Mouse (Mus musculus) hindbrain, embryonic 13.5 days (tissue): ENCODE data around the gene Stk11ip. TPM values are rescaled to one million over a fixed set of nuclear protein-coding genes. Genes with fewer than 3 reads are reported as not detected.
A peak's percentile ranks its signal among the peaks of the same experiment; 100 is the strongest.

Source experiments
- ATAC-seq: fragments of 200-750 bp; cut with Nextera tagmentation; 2 replicates; pipeline ENCODE4 v1.8.0; 2017; ENCODE audit warnings: moderate TSS enrichment; ENCODE audit not compliant: low FRiP score
- H3K27ac ChIP-seq: fragments of 300-500 bp; sonication (generic); 2 replicates; pipeline ENCODE4 v1.5.1; 2015; ENCODE audit warnings: inconsistent platforms, mild to moderate bottlenecking, moderate library complexity
- H3K27me3 ChIP-seq: fragments of 300-500 bp; sonication (generic); 2 replicates; pipeline ENCODE4 v1.6.1; 2015; ENCODE audit warnings: mild to moderate bottlenecking, inconsistent platforms
- H3K36me3 ChIP-seq: fragments of 300-500 bp; sonication (generic); 2 replicates; pipeline ENCODE4 v1.6.1; 2015; ENCODE audit warnings: mild to moderate bottlenecking, inconsistent platforms
- H3K4me1 ChIP-seq: fragments of 300-500 bp; sonication (generic); replicated peaks from 2 replicates; pipeline ENCODE4 v1.6.1; 2015; ENCODE audit warnings: inconsistent platforms
- H3K4me2 ChIP-seq: fragments of 300-500 bp; sonication (generic); 2 replicates; pipeline ENCODE4 v1.6.1; 2015; ENCODE audit warnings: inconsistent platforms, mild to moderate bottlenecking, moderate library complexity
- H3K4me3 ChIP-seq: fragments of 300-500 bp; sonication (generic); 2 replicates; pipeline ENCODE4 v1.5.1; 2015; ENCODE audit warnings: mild to moderate bottlenecking, inconsistent platforms
- H3K9ac ChIP-seq: fragments of 300-500 bp; sonication (generic); 2 replicates; pipeline ENCODE4 v1.6.1; 2015; ENCODE audit warnings: mild to moderate bottlenecking, inconsistent platforms
- H3K9me3 ChIP-seq: fragments of 300-500 bp; sonication (generic); 2 replicates; pipeline ENCODE4 v1.6.1; 2016; ENCODE audit warnings: inconsistent platforms
- WGBS: fragments of 180-500 bp; shearing (Covaris S2); methylation state at CpG from one replicate; pipeline ENCODE4 v1.1.7; 2015; 5-methylcytosine and 5-hydroxymethylcytosine counted together
- polyA plus RNA-seq: library from polyadenylated mRNA; unstranded; fragments of >200 nt; fragmentation: Nextera tagmentation; extraction: Ambion mirVana; gene quantifications from 2 replicates; pipeline ENCODE4 v1.2.1, GENCODE M21; 2015

Gene Stk11ip
- polyA plus RNA-seq, 1 experiment from 2014 or later = 18.6 TPM

DNA sequence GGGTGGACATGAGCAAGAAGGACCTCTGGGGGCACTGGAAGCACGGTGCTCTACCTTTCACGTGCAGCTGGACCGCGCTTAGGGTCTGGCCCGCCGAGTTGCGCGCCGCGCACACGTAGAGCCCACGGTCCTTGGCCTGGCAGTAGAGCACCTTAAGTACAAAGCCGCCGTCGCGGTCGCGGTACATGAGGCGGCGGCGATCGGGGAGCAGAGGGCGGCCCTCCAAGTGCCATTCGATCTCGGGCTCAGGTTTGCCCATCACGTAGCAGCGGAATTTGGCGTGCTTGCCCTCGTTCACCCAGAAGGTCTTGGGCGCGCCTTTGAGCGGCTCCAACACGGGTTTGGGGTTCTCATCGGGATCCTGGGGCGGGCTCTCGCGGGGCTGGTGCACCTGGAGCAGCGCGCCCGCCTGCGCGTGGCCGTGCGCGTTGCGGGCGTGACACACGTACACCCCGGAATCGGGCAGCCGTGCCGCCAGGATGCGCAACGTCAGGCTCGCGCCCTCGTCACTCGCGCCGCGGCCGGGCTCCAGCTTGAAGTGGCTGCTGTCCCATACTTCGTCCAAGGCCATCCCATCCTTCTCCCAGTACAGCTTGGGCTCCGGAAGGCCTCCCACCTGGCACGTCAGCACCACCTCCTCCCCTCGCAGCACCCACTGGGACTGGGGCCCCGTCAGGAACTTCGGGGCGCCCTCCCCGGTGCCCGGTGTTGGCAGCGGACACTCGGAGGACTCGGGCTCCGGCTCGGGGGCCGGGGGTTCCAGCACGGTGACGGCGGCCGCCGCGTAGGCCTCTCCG, 16.0 kb upstream of the Stk11ip start:
- Histone ChIP-seq H3K9ac (peak overlapping the region; percentile 97), H3K27me3 (peaks cover 49% of the 10 kb centered on the region), H3K4me3 (peak overlapping the region; percentile 79), H3K36me3 (peaks cover 25% of the 10 kb centered on the region), H3K4me1 (peaks cover 40% of the 10 kb centered on the region), H3K9me3 (no peaks in the 10 kb centered on the region), H3K27ac (peak overlapping the region; percentile 94), H3K4me2 (peak overlapping the region; percentile 90)
- WGBS = under 1% methylated on average over 79 of the region's 84 CpGs
- peak; percentile 75 for ATAC-seq

DNA sequence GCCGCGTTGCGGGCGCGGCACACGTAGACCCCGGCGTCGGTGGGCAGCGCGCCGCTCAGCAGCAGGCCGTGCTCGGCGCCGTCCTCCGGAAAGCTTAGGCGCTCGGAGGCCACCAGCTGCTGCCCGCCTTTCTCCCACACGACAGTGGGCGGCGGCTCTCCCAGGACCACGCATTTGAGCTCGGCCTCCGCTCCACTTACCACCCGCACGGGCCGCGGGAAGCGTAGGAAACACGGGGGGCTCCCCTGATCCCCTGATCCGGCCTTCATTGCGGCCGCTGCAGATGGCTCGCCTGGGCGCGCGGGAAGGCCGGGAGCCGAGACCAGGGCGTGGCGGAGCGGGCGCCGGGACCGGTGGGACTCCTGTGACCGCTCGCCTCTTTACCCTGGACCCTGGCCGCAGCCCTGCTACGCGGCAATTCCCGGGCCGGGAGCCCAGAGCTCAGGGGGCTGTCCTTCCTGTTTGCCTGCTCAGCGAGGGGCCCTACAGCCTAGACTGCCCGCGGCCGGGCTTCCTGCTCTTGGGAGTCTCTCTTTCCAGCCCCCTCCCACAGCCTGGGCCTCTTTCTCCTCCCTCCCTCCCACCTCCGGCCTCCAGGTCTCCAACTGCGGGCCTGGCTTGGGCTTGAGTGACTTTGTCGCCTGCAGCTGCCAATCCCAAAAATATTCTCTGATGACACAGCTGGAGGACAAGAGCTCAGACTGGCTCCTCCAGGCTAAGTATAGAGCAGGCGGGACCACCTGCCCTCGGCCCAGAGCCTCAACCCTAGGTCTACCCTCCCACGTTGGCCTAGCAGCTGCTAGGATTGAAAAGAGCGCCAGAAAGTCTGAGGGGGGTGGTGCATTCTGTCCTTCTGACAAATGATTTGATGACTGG, 15.1 kb upstream of the Stk11ip start, which contains the start of gene Obsl1:
Gene Obsl1, minus strand, starts transcription at position 497 of the 876 bp plus-strand sequence.
- peak; percentile 71 for ATAC-seq
- Histone ChIP-seq H3K4me2 (peak within 1 kb of the TSS; percentile 90), H3K27me3 (peaks cover 52% of the 10 kb centered on the region), H3K4me3 (peak within 1 kb of the TSS; percentile 79), H3K9ac (peak within 1 kb of the TSS; percentile 97), H3K27ac (peak within 1 kb of the TSS; percentile 94), H3K36me3 (peaks cover 17% of the 10 kb centered on the region), H3K4me1 (peaks cover 40% of the 10 kb centered on the region), H3K9me3 (no peaks in the 10 kb centered on the region)
- WGBS = under 1% methylated on average over 45 of the region's 65 CpGs

DNA sequence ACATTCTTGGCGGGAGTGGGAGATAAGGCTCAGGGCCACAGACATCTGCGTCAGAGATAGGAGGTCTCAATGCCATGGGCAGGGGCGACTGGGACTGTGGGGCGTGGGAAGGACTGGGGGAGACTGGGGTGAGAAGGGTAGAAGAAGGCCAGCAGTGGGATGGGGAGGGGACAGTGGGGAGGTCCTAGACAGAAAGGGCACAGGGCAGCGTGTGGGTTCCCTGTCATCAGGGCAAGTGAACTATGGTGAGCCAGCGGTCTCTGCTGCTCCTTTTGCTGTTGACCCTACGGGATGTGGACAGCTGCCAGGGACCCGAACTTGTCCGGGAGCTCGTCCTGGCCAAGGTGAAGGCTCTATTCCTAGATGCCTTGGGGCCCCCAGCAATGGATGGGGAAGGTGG, 14.3 kb upstream of the Stk11ip start, which contains the start of gene Inha:
Gene Inha, plus strand, starts transcription at position 72 of the 400 bp plus-strand sequence.
- Histone ChIP-seq H3K27ac (peak within 1 kb of the TSS; percentile 94), H3K27me3 (peaks cover 52% of the 10 kb centered on the region), H3K4me2 (peak within 1 kb of the TSS; percentile 90), H3K4me3 (peak within 1 kb of the TSS; percentile 79), H3K36me3 (peaks cover 9% of the 10 kb centered on the region), H3K4me1 (peaks cover 40% of the 10 kb centered on the region), H3K9me3 (no peaks in the 10 kb centered on the region), H3K9ac (peak within 1 kb of the TSS; percentile 97)
- no peak for ATAC-seq
- 79% methylated on average over 10 of the region's 10 CpGs for WGBS

DNA sequence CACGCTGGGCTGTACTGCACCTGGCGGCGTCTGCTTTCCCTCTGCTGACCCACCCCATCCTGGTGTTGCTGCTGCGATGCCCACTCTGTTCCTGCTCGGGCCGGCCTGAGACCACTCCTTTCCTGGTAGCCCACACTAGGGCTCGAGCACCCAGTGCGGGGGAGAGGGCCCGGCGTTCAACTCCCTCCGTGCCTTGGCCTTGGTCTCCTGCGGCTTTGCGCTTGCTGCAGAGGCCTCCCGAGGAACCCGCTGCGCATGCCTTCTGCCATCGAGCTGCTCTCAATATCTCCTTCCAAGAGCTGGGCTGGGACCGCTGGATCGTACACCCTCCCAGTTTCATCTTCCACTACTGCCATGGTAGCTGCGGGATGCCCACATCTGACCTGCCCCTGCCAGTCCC, 11.7 kb upstream of the Stk11ip start:
- no peaks in the 10 kb centered on the region for H3K9me3 ChIP-seq
- no peak for ATAC-seq
- H3K9ac ChIP-seq = no peak overlapping the region
- H3K27ac ChIP-seq = no peak overlapping the region
- no peak overlapping the region for H3K4me3 ChIP-seq
- H3K27me3 ChIP-seq = peaks cover 33% of the 10 kb centered on the region
- peaks cover 28% of the 10 kb centered on the region for H3K4me1 ChIP-seq
- WGBS = 46% methylated on average over 20 of the region's 20 CpGs
- H3K36me3 ChIP-seq = no peaks in the 10 kb centered on the region
- no peak overlapping the region for H3K4me2 ChIP-seq

DNA sequence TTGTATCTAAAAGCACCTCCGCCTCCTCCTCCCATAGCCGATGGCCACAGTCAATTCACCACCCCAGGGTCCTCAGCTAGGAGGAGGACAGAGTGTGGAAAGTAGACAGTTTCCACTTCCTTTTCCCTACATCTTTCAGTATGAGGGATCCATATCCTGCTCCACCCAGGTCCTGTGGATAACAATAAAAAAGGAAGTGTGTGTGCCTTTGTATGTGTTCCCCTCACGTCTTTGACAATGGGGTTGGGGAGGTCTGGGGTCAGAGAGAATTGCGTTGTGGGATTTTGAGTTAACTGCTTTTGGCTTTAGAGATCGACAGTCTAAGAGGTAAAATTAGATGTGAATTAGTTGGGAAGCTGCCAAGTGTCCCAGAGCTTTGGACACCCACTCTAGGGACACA, 11.2 kb upstream of the Stk11ip start:
- Histone ChIP-seq H3K36me3 (no peaks in the 10 kb centered on the region), H3K27ac (no peak overlapping the region), H3K9ac (no peak overlapping the region), H3K4me3 (no peak overlapping the region), H3K4me1 (peaks cover 23% of the 10 kb centered on the region), H3K4me2 (no peak overlapping the region), H3K9me3 (no peaks in the 10 kb centered on the region), H3K27me3 (peaks cover 33% of the 10 kb centered on the region)
- ATAC-seq = no peak
- 69% methylated on average over 5 of the region's 5 CpGs for WGBS

DNA sequence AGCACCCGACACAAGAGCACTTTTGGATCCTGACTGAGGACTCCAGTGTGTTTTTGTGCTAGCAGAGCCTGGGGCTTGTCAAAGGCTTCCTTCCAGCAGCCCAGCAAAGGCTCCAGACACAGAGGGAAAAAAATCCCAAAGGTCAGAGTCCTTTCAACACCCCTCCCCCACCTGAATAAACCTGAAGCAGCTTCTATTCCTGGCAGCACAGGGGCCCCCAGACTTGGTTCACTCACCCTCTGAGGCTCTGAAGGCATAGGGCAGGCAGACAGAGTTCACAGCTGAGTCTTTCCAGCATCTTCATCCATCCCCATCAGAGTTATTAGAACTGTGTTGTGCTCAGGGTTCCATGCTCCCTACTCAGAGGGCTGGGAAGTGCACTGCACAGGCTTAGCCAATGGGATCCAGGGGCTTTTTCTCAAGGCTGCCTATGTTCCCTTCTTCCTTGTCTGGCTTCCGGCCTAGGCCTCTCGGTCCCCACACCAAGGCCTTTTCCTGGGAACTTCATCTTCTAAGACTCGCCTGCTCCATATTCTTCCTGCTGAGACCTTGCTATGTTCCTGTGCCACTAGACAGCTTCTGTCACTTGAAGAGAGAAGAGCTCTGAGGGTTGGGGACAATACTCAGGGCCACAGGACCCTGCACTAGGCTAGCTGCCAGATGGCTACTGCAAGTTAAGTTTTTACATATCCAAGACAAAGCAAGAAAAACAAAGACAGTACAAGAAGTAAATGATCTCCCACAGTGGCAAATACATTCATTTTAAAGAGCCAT, 9.7 kb upstream of the Stk11ip start:
- peaks cover 33% of the 10 kb centered on the region for H3K27me3 ChIP-seq
- no peaks in the 10 kb centered on the region for H3K9me3 ChIP-seq
- no peak overlapping the region for H3K4me2 ChIP-seq
- no peak overlapping the region for H3K4me3 ChIP-seq
- H3K36me3 ChIP-seq = no peaks in the 10 kb centered on the region
- WGBS = 50% methylated on average over 4 of the region's 4 CpGs
- ATAC-seq = no peak
- H3K4me1 ChIP-seq = peaks cover 18% of the 10 kb centered on the region
- no peak overlapping the region for H3K9ac ChIP-seq
- H3K27ac ChIP-seq = no peak overlapping the region

DNA sequence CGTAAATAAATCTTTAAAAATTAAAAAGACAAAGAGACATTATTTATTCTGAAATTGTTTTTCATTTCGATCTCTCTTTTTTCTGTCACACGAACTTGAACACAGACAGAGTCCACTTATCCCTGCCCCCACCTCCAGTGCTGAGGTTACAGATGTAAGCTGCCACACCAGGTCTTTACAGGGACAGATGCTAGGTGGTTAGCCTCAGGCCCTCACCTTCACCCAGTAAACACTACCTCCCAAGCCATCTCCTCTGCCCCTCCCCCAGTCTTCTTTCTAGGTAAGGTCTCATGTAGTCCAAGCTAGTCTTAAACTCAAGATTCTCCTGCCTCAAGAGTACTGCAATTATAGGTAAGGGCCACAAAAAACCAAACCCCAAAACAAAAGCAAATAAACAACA, 8.8 kb upstream of the Stk11ip start:
- Histone ChIP-seq H3K27me3 (peaks cover 25% of the 10 kb centered on the region), H3K4me1 (peaks cover 9% of the 10 kb centered on the region), H3K9ac (no peak overlapping the region), H3K27ac (no peak overlapping the region), H3K36me3 (no peaks in the 10 kb centered on the region), H3K4me3 (no peak overlapping the region), H3K4me2 (no peak overlapping the region), H3K9me3 (no peaks in the 10 kb centered on the region)
- WGBS = 89% methylated on average over 3 of the region's 3 CpGs
- ATAC-seq = no peak

DNA sequence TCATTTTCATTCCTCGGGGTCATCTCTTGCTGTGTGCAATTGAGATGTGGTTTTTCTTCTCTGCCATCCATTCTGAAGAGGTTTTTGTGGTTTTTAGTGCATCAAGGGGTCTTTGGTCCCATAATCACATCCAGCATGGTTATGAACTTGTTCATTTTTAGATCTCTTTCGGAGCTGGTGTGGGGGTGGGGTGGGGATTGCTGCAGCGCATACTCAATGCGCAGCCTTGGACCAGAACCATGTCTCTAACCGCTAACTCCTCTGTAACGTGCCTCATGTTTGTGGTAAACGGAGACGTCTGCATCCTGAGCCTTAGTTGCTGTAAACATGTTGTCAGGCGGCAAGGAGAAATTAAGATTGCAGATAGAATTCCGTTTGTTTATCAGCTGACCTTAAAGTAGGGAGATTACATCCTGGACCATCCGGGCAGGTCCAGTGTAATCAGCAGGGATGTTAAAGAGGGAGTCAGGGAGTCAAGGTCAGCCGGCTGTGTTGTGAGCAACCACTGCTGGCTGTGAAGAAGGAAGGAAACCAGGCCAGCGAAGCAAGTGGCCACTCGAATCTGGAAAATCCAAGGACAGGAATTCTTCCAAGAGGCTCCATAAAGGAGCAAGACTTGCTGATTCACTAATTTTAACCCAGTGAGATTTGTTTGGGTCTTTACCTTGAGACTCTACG, 4.5 kb upstream of the Stk11ip start:
- 83% methylated on average over 15 of the region's 15 CpGs for WGBS

DNA sequence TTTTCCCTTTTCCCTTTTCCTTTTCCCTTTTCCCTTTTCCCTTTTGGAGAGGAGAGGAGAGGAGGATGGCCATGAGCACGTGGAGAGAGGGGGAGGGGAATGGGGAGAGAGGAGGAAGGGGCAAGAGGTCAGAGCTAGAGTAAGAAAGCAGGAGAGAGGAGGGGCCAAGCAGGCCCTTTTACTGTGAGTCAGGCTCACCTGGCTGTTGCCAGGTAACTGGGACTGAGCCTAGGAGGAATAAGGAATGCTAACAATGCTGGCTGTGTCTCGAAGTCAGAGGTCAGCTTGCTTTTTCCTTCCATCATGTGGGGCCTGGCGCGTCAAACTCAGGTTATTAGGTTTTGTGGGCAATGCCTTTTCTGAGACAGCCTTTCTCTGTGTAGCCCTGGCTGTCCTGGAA, 3.3 kb upstream of the Stk11ip start:
- H3K9ac ChIP-seq = no peak overlapping the region
- H3K4me2 ChIP-seq = no peak overlapping the region
- H3K4me3 ChIP-seq = no peak overlapping the region
- H3K4me1 ChIP-seq = peaks cover 11% of the 10 kb centered on the region
- WGBS = 65% methylated on average over 3 of the region's 4 CpGs
- no peak for ATAC-seq
- no peaks in the 10 kb centered on the region for H3K9me3 ChIP-seq
- H3K36me3 ChIP-seq = no peaks in the 10 kb centered on the region
- no peaks in the 10 kb centered on the region; the same call in 1 of the 2 replicates for H3K27me3 ChIP-seq
- no peak overlapping the region for H3K27ac ChIP-seq

More for the DNA sequence above, 4.5 kb upstream of the Stk11ip start:
- H3K9me3 ChIP-seq = no peaks in the 10 kb centered on the region
- no peak overlapping the region for H3K4me2 ChIP-seq
- no peaks in the 10 kb centered on the region; the same call in 1 of the 2 replicates for H3K27me3 ChIP-seq
- no peak overlapping the region for H3K4me3 ChIP-seq
- peaks cover 3% of the 10 kb centered on the region; the same call in 1 of the 2 replicates for H3K4me1 ChIP-seq
- ATAC-seq = no peak
- no peak overlapping the region for H3K27ac ChIP-seq
- no peaks in the 10 kb centered on the region for H3K36me3 ChIP-seq
- no peak overlapping the region for H3K9ac ChIP-seq

DNA sequence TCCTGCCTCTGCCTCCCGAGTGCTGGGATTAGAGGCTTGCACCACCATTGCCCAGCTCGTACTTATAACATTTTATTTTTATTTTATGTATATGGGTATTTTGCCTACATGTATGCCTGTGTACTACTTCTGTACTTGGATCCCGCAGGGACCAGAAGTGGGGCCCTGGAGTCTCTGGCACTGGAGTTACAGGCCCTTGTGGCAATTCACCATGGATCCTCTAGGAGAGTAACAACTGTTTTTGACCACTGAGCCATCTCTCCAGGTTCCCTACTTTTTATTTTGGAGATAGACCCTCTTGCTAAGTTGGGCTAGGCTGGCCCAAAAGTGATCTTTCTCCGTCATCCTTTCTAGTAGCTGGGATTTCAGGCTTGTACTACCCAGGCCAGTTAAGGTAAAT, 2.9 kb upstream of the Stk11ip start:
- H3K4me3 ChIP-seq = no peak overlapping the region
- no peaks in the 10 kb centered on the region; the same call in 1 of the 2 replicates for H3K27me3 ChIP-seq
- H3K9me3 ChIP-seq = no peaks in the 10 kb centered on the region
- no peak overlapping the region for H3K9ac ChIP-seq
- no peak overlapping the region for H3K27ac ChIP-seq
- ATAC-seq = no peak
- 96% methylated on average over 4 of the region's 4 CpGs for WGBS
- no peaks in the 10 kb centered on the region for H3K36me3 ChIP-seq
- no peak overlapping the region for H3K4me2 ChIP-seq
- H3K4me1 ChIP-seq = peaks cover 11% of the 10 kb centered on the region

DNA sequence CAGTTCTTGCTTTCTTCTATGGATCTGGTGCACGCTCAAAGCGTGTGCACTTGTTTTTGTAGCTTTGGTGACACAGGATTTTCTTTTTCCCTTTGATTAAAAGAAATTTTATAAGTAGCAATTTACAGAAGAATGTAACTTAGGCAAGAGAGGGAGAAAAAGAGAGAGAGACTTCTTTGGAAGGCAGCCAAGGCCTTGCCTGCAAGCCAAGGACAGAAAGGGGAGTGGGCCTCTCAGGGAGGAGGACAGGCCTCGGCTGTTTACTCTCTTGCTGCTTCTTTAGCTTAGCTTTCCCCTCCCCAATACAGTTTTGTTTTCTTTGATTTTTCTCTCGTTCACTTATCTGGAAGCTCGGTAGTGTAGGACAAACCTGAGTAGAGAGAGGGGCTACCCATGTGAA, 1.8 kb upstream of the Stk11ip start:
- ATAC-seq = no peak
- H3K36me3 ChIP-seq = no peaks in the 10 kb centered on the region
- no peak overlapping the region for H3K4me2 ChIP-seq
- no peak overlapping the region for H3K4me3 ChIP-seq
- no peaks in the 10 kb centered on the region; the same call in 1 of the 2 replicates for H3K27me3 ChIP-seq
- WGBS = 82% methylated on average over 5 of the region's 5 CpGs
- H3K9ac ChIP-seq = no peak overlapping the region
- H3K9me3 ChIP-seq = no peaks in the 10 kb centered on the region
- peaks cover 11% of the 10 kb centered on the region for H3K4me1 ChIP-seq
- 0 out of 2 replicates have a peak overlapping the region, but pooled peaks have one; percentile 32 for H3K27ac ChIP-seq
